Mouse (Mus musculus) spleen, postnatal 4 days (tissue): Measurements from ENCODE around the gene Zfp740.

Experiments used
- DNase-seq, 2 experiments: peaks; one replicate each; pipeline ENCODE4 v3.0.0; 2022; ENCODE audit warnings: low spot score in 2 of 2

The Zfp740 gene

GRCm38 (mm10) chr15:102192271-102192812 lies 10.7 kb upstream of the Zfp740 start:
- DNase-seq = no peak

- no peak for DNase-seq
These were observed 10.1 kb upstream of the Zfp740 start for GRCm38 (mm10) chr15:102192820-102193386.

- DNase-seq = no peak
These were observed 9.4 kb upstream of the Zfp740 start for GRCm38 (mm10) chr15:102193652-102194051.

GRCm38 (mm10) chr15:102194439-102194838 lies 8.6 kb upstream of the Zfp740 start:
- DNase-seq = no peak

GRCm38 (mm10) chr15:102195373-102195772 lies 7.7 kb upstream of the Zfp740 start:
- DNase-seq = no peak

- no peak for DNase-seq
These were observed 4.2 kb upstream of the Zfp740 start for GRCm38 (mm10) chr15:102198841-102199240.

- peak; percentile 65 to 83 for DNase-seq
These were observed 859 bp downstream of the Zfp740 start for GRCm38 (mm10) chr15:102203835-102204381.

- DNase-seq = no peak
These were observed 1.8 kb downstream of the Zfp740 start, which contains the start of gene Csad for GRCm38 (mm10) chr15:102204674-102205505. Gene Csad, minus strand, starts transcription at chr15:102204724.

- no peak for DNase-seq
These were observed 2.7 kb downstream of the Zfp740 start for GRCm38 (mm10) chr15:102205779-102206178.

- no peak for DNase-seq
These were observed 4.3 kb downstream of the Zfp740 start for GRCm38 (mm10) chr15:102207351-102207750.

- DNase-seq = no peak
These were observed 5.1 kb downstream of the Zfp740 start for GRCm38 (mm10) chr15:102208092-102208561.

- DNase-seq = no peak
These were observed 6.1 kb downstream of the Zfp740 start for GRCm38 (mm10) chr15:102209114-102209513.

- no peak for DNase-seq
These were observed 7.8 kb downstream of the Zfp740 start for GRCm38 (mm10) chr15:102210816-102211215.

GRCm38 (mm10) chr15:102211895-102212294 lies 8.8 kb downstream of the Zfp740 start:
- DNase-seq = no peak

- DNase-seq = no peak
These were observed 11.1 kb downstream of the Zfp740 start for GRCm38 (mm10) chr15:102214132-102214531.

- DNase-seq = no peak
These were observed 12.6 kb downstream of the Zfp740 start for GRCm38 (mm10) chr15:102215624-102216023.

GRCm38 (mm10) chr15:102216459-102217228 lies 13.6 kb downstream of the Zfp740 start:
- no peak for DNase-seq

- DNase-seq = no peak
These were observed 14.3 kb downstream of the Zfp740 start for GRCm38 (mm10) chr15:102217325-102217724.

- DNase-seq = no peak
These were observed 19.3 kb downstream of the Zfp740 start for GRCm38 (mm10) chr15:102222386-102222785.

- peak; percentile 77 to 90 for DNase-seq
These were observed 21.3 kb downstream of the Zfp740 start for GRCm38 (mm10) chr15:102224186-102224991.
